ENCODE assay signal across 7 mouse cellular contexts in the genomic region with DNA sequence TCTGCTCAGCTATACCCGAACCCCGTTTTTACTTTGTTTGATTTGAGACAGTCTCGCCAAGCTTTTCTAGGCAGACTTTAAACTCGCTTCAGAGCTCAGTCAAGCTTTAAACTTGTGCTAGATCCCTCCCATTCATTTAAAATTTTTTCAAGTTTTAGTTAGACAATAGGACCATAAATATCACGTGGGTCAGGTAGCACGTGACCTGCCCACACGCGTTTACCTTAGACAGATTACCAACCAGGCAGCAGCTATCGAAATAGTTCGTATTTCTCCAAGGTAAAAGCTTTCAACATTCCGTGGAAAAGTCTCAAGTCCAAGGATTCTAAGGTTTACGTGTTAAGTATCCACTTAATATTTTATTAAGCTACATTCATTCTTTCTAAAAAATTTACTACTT. TPM values are rescaled to one million over a fixed set of nuclear protein-coding genes. Genes with fewer than 3 reads are reported as not detected.
DNase-seq lines count a peak whose midpoint lies in the region; ATAC-seq and TF ChIP-seq lines count a peak whose summit lies in the region.

No protein-coding gene starts in this region.

- TF ChIP-seq CTCF in Patski (IDR thresholded peaks at IDR 0.05) = no peak
- TF ChIP-seq CTCF in embryonic fibroblast, embryonic 13.5 days (IDR thresholded peaks at IDR 0.05; ENCODE audit: borderline replicate concordance, insufficient read depth, low read length) = no peak
- TF ChIP-seq CTCF in thymus, adult 2 months (IDR thresholded peaks at IDR 0.05; ENCODE audit: borderline replicate concordance, control insufficient read depth, extremely low read depth, insufficient read depth, low read length, poor library complexity) = no peak

- 0 out of 2 replicates have a peak, but pooled peaks have one; percentile 29 for TF ChIP-seq POLR2A in embryonic fibroblast, embryonic 13.5 days (IDR thresholded peaks at IDR 0.05; ENCODE audit: low read depth, low read length)
- no peak for TF ChIP-seq POLR2A in thymus, adult 2 months (IDR thresholded peaks at IDR 0.05; ENCODE audit: control insufficient read depth, extremely low read depth, insufficient read depth, low read length, poor library complexity)

- H3K9ac ChIP-seq in hindbrain, embryonic 14.5 days = peak overlapping the region; percentile 32; the same call in 1 of the 2 replicates
- H3K9ac ChIP-seq in midbrain, embryonic 16.5 days (ENCODE audit: low read depth, low read length) = no peak overlapping the region

- no peaks in the 10 kb centered on the region for H3K36me3 ChIP-seq in hindbrain, embryonic 14.5 days (replicated peaks; ENCODE audit: control insufficient read depth, insufficient read depth)
- H3K36me3 ChIP-seq in midbrain, embryonic 16.5 days (ENCODE audit: control insufficient read depth, insufficient read depth, low read length) = no peaks in the 10 kb centered on the region
- H3K36me3 ChIP-seq in thymus, adult 2 months (ENCODE audit: control insufficient read depth, insufficient read depth, low read length) = no peaks in the 10 kb centered on the region

- CTCF ChIA-PET in Patski (lab: Charles Lee) = interaction anchor here (0.9 to 3.6 kb wide), 7 partner anchors 9 to 43 kb away, joined by 3 to 24 read pairs (median 5); a partner anchor contains a TSS

- in situ Hi-C loops in Patski (cut with MboI; ENCODE audit: low pct_unique_long_range_greater_than_20kb) = no loop called here

- POLR2A ChIA-PET in Patski (lab: Charles Lee) = interaction anchor here (0.7 kb wide), 1 partner anchor 114 kb away, joined by 3 read pairs; no protein-coding TSS in a partner anchor

- peak; percentile 11 for ATAC-seq in Patski
- ATAC-seq in hindbrain, embryonic 14.5 days (ENCODE audit: low FRiP score) = peak; percentile 56; the same call in 1 of the 2 replicates
- peak; percentile 53 for ATAC-seq in midbrain, embryonic 16.5 days

- 13% methylated on average over 12 of the region's 12 CpGs for WGBS in hindbrain, embryonic 14.5 days
- WGBS in midbrain, embryonic 16.5 days = 8% methylated on average over 12 of the region's 12 CpGs
- 4% methylated on average over 12 of the region's 12 CpGs for WGBS in thymus, adult 2 months

- H3K4me2 ChIP-seq in hindbrain, embryonic 14.5 days (replicated peaks) = peak overlapping the region; percentile 69
- H3K4me2 ChIP-seq in midbrain, embryonic 16.5 days (ENCODE audit: low read length) = peak overlapping the region; percentile 89

- H3K4me1 ChIP-seq in embryonic fibroblast, embryonic 13.5 days (ENCODE audit: control insufficient read depth, insufficient read depth, low read length) = no peaks in the 10 kb centered on the region
- H3K4me1 ChIP-seq in hindbrain, embryonic 14.5 days (replicated peaks; ENCODE audit: control insufficient read depth, insufficient read depth, low read length) = no peaks in the 10 kb centered on the region
- peaks cover 6% of the 10 kb centered on the region; the same call in 1 of the 2 replicates for H3K4me1 ChIP-seq in midbrain, embryonic 16.5 days (ENCODE audit: control insufficient read depth, insufficient read depth, low read length)
- H3K4me1 ChIP-seq in thymus, adult 2 months (replicated peaks; ENCODE audit: control insufficient read depth, insufficient read depth, low read length) = peaks cover 4% of the 10 kb centered on the region; the same call in 1 of the 2 replicates

- peak overlapping the region; percentile 5; the same call in 1 of the 2 replicates for H3K27ac ChIP-seq in embryonic fibroblast, embryonic 13.5 days (ENCODE audit: insufficient read depth, low read length)
- no peak overlapping the region for H3K27ac ChIP-seq in hindbrain, embryonic 14.5 days
- no peak overlapping the region for H3K27ac ChIP-seq in midbrain, embryonic 16.5 days (ENCODE audit: low read length)
- H3K27ac ChIP-seq in thymus, adult 2 months (ENCODE audit: control insufficient read depth, insufficient read depth, low read length) = peak overlapping the region; percentile 36; the same call in 1 of the 2 replicates

- H3K9me3 ChIP-seq in hindbrain, embryonic 14.5 days (ENCODE audit: control insufficient read depth, low read length) = no peaks in the 10 kb centered on the region
- no peaks in the 10 kb centered on the region for H3K9me3 ChIP-seq in midbrain, embryonic 16.5 days (replicated peaks; ENCODE audit: control insufficient read depth, low read length, poor library complexity, severe bottlenecking)

- peak; percentile 88 for DNase-seq in CD4-positive, CD25-positive, alpha-beta regulatory T cell, adult 2 months (ENCODE audit: low read depth, low spot score)
- DNase-seq in Patski (ENCODE audit: low read depth, low spot score) (no peak), liver (peak; percentile 76)
- DNase-seq in hindbrain, embryonic 14.5 days (ENCODE audit: low spot score) = peak; percentile 61
- DNase-seq in thymus, adult 2 months = peak; percentile 48

- H3K27me3 ChIP-seq in Patski = no peaks in the 10 kb centered on the region
- no peaks in the 10 kb centered on the region for H3K27me3 ChIP-seq in hindbrain, embryonic 14.5 days (ENCODE audit: control insufficient read depth, insufficient read depth, low read length)
- H3K27me3 ChIP-seq in midbrain, embryonic 16.5 days (ENCODE audit: control insufficient read depth, insufficient read depth, low read depth, low read length) = no peaks in the 10 kb centered on the region
- H3K27me3 ChIP-seq in thymus, adult 2 months (ENCODE audit: control insufficient read depth, insufficient read depth, low read length) = no peaks in the 10 kb centered on the region

- H3K4me3 ChIP-seq in embryonic fibroblast, embryonic 13.5 days (ENCODE audit: insufficient read depth, low read length) = peak overlapping the region; percentile 51
- H3K4me3 ChIP-seq in hindbrain, embryonic 14.5 days (replicated peaks; ENCODE audit: low read length) = peak overlapping the region; percentile 37
- H3K4me3 ChIP-seq in midbrain, embryonic 16.5 days (ENCODE audit: low read depth, low read length) = peak overlapping the region; percentile 51
- no peak overlapping the region; the same call in 1 of the 2 replicates for H3K4me3 ChIP-seq in thymus, adult 2 months (ENCODE audit: control insufficient read depth, insufficient read depth, low read length)

RNA-seq across cellular contexts. Expression of a gene that starts 10.4 kb away (rescaled TPM):
- polyA plus RNA-seq in Patski (2021) = 5.1 TPM
- 7.9 and 8.4 TPM in 2 replicates for polyA plus RNA-seq in embryonic fibroblast, embryonic 13.5 days (2011; ENCODE audit: insufficient read length, low read depth, missing spikeins)
- 1.2 and 2.0 TPM in 2 replicates for polyA plus RNA-seq in hindbrain, embryonic 14.5 days (2014; fragmentation: Nextera tagmentation; extraction: Ambion mirVana)
- 1.2 and 1.3 TPM in 2 replicates for polyA plus RNA-seq in midbrain, embryonic 16.5 days (2015; fragmentation: Nextera tagmentation; extraction: Ambion mirVana)
- polyA plus RNA-seq in thymus, adult 2 months (2012; rRNA removed) = 0.38 and 1.4 TPM in 2 replicates

RNA-seq across cellular contexts. Expression of a gene that starts 42.2 kb away (rescaled TPM):
- polyA plus RNA-seq in Patski (2021) = 16.7 TPM
- 188 and 357 TPM in 2 replicates for polyA plus RNA-seq in embryonic fibroblast, embryonic 13.5 days (2011; ENCODE audit: insufficient read length, low read depth, missing spikeins)
- 1.7 and 4.8 TPM in 2 replicates for polyA plus RNA-seq in hindbrain, embryonic 14.5 days (2014; fragmentation: Nextera tagmentation; extraction: Ambion mirVana)
- polyA plus RNA-seq in midbrain, embryonic 16.5 days (2015; fragmentation: Nextera tagmentation; extraction: Ambion mirVana) = 0.59 and 0.80 TPM in 2 replicates
- polyA plus RNA-seq in thymus, adult 2 months (2012; rRNA removed) = 1.3 and 1.5 TPM in 2 replicates

Comparison
In these comparisons a context has a peak if more than half of its experiments do, and no peak if none do; other contexts are left out.
1. H3K27ac ChIP-seq: peak in embryonic fibroblast, embryonic 13.5 days (single experiment) and thymus, adult 2 months (single experiment); none in hindbrain, embryonic 14.5 days (single experiment) and midbrain, embryonic 16.5 days (single experiment).
2. RNA of a gene that starts 42.2 kb away (polyA plus RNA-seq): 188 to 357 TPM in embryonic fibroblast, embryonic 13.5 days; 16.7 TPM in Patski (single experiment), 1.7 to 4.8 TPM in hindbrain, embryonic 14.5 days, 1.3 to 1.5 TPM in thymus, adult 2 months and 0.59 to 0.80 TPM in midbrain, embryonic 16.5 days; every median in the first group is over 10 times any median in the second.
3. Peak in every context shown above with its lines, with median percentiles within 50 percentile points of each other: ATAC-seq.